In the genomic region with DNA sequence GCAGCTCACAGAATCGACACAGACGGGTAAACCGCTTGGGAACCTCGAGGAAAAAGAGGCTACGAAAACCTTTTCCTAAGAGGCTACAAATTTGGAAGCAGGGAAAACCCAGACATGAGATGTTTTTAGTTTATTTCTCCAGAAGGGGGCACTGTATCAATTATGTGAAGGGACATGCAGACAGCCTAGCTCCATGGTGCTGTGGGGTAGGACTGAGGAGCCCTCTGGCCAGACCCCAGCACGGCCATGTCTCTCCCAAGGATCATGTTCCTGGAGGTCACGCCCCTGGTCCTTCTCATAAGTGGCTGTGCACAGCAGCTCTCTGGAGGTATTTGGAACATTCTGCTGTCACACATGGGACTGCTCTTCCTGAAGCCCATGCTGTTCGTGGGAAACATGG, we compare ENCODE assay signal across 10 mouse cellular contexts. TPM values are rescaled to one million over a fixed set of nuclear protein-coding genes. Genes with fewer than 3 reads are reported as not detected.
DNase-seq lines count a peak whose midpoint lies in the region; ATAC-seq and TF ChIP-seq lines count a peak whose summit lies in the region.
"Had no signal": no experiment of that assay in that cellular context is flagged by ENCODE, and none has a peak within 500 bp of the region (broad histone marks: within the 10 kb centered on the region; RNA-seq: fewer than 3 reads in every experiment).

No protein-coding gene starts in this region.

- H3K4me3 ChIP-seq in heart, adult 2 months, result no peak overlapping the region
- H3K4me3 ChIP-seq in midbrain, embryonic 11.5 days (ENCODE audit: low read depth, low read length), result no peak overlapping the region
- H3K4me3 ChIP-seq: limb, embryonic 12.5 days; neural tube, embryonic 12.5 days had no signal

- no peak for TF ChIP-seq POLR2A in heart, adult 2 months (IDR thresholded peaks at IDR 0.05; ENCODE audit: insufficient read depth, low read depth, low read length)

- no peak for TF ChIP-seq EP300 in heart, adult 2 months (IDR thresholded peaks at IDR 0.05; ENCODE audit: insufficient read depth, low read depth, low read length)

- H3K9ac ChIP-seq in heart, adult 2 months (ENCODE audit: low read depth, low read length), result no peak overlapping the region
- no peak overlapping the region for H3K9ac ChIP-seq in midbrain, embryonic 11.5 days (ENCODE audit: low read length)
- H3K9ac ChIP-seq: limb, embryonic 12.5 days; neural tube, embryonic 12.5 days had no signal

- no peaks in the 10 kb centered on the region for H3K4me1 ChIP-seq in heart, adult 2 months (ENCODE audit: control insufficient read depth, insufficient read depth, low read length)
- peaks cover 6% of the 10 kb centered on the region for H3K4me1 ChIP-seq in midbrain, embryonic 11.5 days (ENCODE audit: control insufficient read depth, insufficient read depth, low read length)

- no peak for DNase-seq in heart, adult 2 months
- no peak for DNase-seq in heart, postnatal 4 days
- DNase-seq in 3T3-L1 (ENCODE audit: low read depth, low spot score), result peak; percentile 57
- peak; percentile 41 for DNase-seq in A20 (ENCODE audit: low read depth, low spot score)
- DNase-seq in spleen, adult 18-20 months, result no peak
- no peak for DNase-seq in midbrain, embryonic 11.5 days (ENCODE audit: low spot score, missing footprints)

- peak; percentile 58 for TF ChIP-seq CTCF in heart, adult 2 months (IDR thresholded peaks at IDR 0.05)

- intact Hi-C loops in heart, adult 2 months (cut with DNase I), result loop anchor here (2.0 kb wide), 3 partner anchors 46 to 114 kb away; a partner anchor contains a TSS

- 72% methylated on average over 8 of the region's 8 CpGs for WGBS in heart, adult 2 months
- 80% methylated on average over 8 of the region's 8 CpGs for WGBS in midbrain, embryonic 11.5 days

- H3K9me3 ChIP-seq in midbrain, embryonic 11.5 days (ENCODE audit: control insufficient read depth, low read length), result no peaks in the 10 kb centered on the region
- H3K9me3 ChIP-seq: limb, embryonic 12.5 days; neural tube, embryonic 12.5 days had no signal

- H3K36me3 ChIP-seq in heart, adult 2 months (ENCODE audit: control insufficient read depth, insufficient read depth, low read length), result no peaks in the 10 kb centered on the region
- H3K36me3 ChIP-seq in midbrain, embryonic 11.5 days (ENCODE audit: control insufficient read depth, insufficient read depth, low read length), result peaks cover 10% of the 10 kb centered on the region

- 0 out of 2 replicates have a peak, but pooled peaks have one; percentile 19 for ATAC-seq in erythroblast, adult 5-6 weeks (replicated peaks; ENCODE audit: low FRiP score, poor library complexity, severe bottlenecking)
- ATAC-seq in midbrain, embryonic 11.5 days (ENCODE audit: low FRiP score), result no peak

- no peak overlapping the region for H3K27ac ChIP-seq in heart, adult 2 months
- no peak overlapping the region for H3K27ac ChIP-seq in midbrain, embryonic 11.5 days (ENCODE audit: low read depth, low read length)
- H3K27ac ChIP-seq: limb, embryonic 12.5 days; macrophage; neural tube, embryonic 12.5 days had no signal

- H3K27me3 ChIP-seq in heart, adult 2 months (ENCODE audit: control insufficient read depth, insufficient read depth, low read length), result no peaks in the 10 kb centered on the region
- no peaks in the 10 kb centered on the region for H3K27me3 ChIP-seq in midbrain, embryonic 11.5 days (ENCODE audit: control insufficient read depth, insufficient read depth, low read length)
- H3K27me3 ChIP-seq: limb, embryonic 12.5 days; neural tube, embryonic 12.5 days had no signal

- H3K79me2 ChIP-seq in heart, adult 2 months (replicated peaks; ENCODE audit: control insufficient read depth, insufficient read depth, low read length), result no peaks in the 10 kb centered on the region

- H3K4me2 ChIP-seq in midbrain, embryonic 11.5 days, result no peak overlapping the region
- H3K4me2 ChIP-seq: limb, embryonic 12.5 days; neural tube, embryonic 12.5 days had no signal

RNA-seq across cellular contexts. Expression of a gene that starts 8.1 kb away (rescaled TPM):
- 10 to 100 TPM; 12.0 to 13.5 TPM for total RNA-seq in heart, adult 2 months (2021)
- 20.8 and 27.6 TPM in 2 replicates for polyA plus RNA-seq in heart, adult 2 months (2012; rRNA removed)
- total RNA-seq in heart, postnatal 4 days (2021), result 10 to 100 TPM; 11.7 to 13.4 TPM
- total RNA-seq in erythroblast, adult 5-6 weeks (2015; ENCODE audit: low replicate concordance), result 0.58 and 2.1 TPM in 2 replicates
- 0.84 TPM in 1 of 2 replicates, not detected in the other for total RNA-seq in erythroblast, adult 5-6 weeks (2017; ENCODE audit: low replicate concordance)
- 21.9 and 24.6 TPM in 2 replicates for polyA plus RNA-seq in midbrain, embryonic 11.5 days (2014; fragmentation: Nextera tagmentation; extraction: Ambion mirVana)

RNA-seq across cellular contexts. Expression of a gene that starts 15.4 kb away (rescaled TPM):
- total RNA-seq in heart, adult 2 months (2021), result 1 to 10 TPM; 4.5 to 4.8 TPM
- polyA plus RNA-seq in heart, adult 2 months (2012; rRNA removed), result 3.0 and 3.7 TPM in 2 replicates
- total RNA-seq in heart, postnatal 4 days (2021), result 10 to 100 TPM; 14.8 to 15.3 TPM
- 0.42 and 1.9 TPM in 2 replicates for total RNA-seq in erythroblast, adult 5-6 weeks (2015; ENCODE audit: low replicate concordance)
- total RNA-seq in erythroblast, adult 5-6 weeks (2017; ENCODE audit: low replicate concordance), result 0.85 and 0.98 TPM in 2 replicates
- polyA plus RNA-seq in midbrain, embryonic 11.5 days (2014; fragmentation: Nextera tagmentation; extraction: Ambion mirVana), result 21.5 and 22.9 TPM in 2 replicates

RNA-seq across cellular contexts. Expression of a gene that starts 27.9 kb away (rescaled TPM):
- total RNA-seq in heart, adult 2 months (2021), result 10 to 100 TPM; 69.9 to 93.5 TPM
- 50.4 and 56.2 TPM in 2 replicates for polyA plus RNA-seq in heart, adult 2 months (2012; rRNA removed)
- 10 to 100 TPM; 42.3 to 49.2 TPM for total RNA-seq in heart, postnatal 4 days (2021)
- total RNA-seq in erythroblast, adult 5-6 weeks (2015; ENCODE audit: low replicate concordance), result 0.77 and 2.3 TPM in 2 replicates
- total RNA-seq in erythroblast, adult 5-6 weeks (2017; ENCODE audit: low replicate concordance), result 2.7 and 4.2 TPM in 2 replicates
- polyA plus RNA-seq in midbrain, embryonic 11.5 days (2014; fragmentation: Nextera tagmentation; extraction: Ambion mirVana), result 2.0 and 2.6 TPM in 2 replicates

RNA-seq across cellular contexts. Expression of a gene that starts 46.8 kb away (rescaled TPM):
- total RNA-seq in heart, adult 2 months (2021), result 1 to 10 TPM; 4.3 to 5.6 TPM
- polyA plus RNA-seq in heart, adult 2 months (2012; rRNA removed), result 5.0 and 8.8 TPM in 2 replicates
- total RNA-seq in heart, postnatal 4 days (2021), result 10 to 100 TPM; 10.5 to 11.1 TPM
- 2.7 and 2.9 TPM in 2 replicates for total RNA-seq in erythroblast, adult 5-6 weeks (2015; ENCODE audit: low replicate concordance)
- 2.9 and 4.2 TPM in 2 replicates for total RNA-seq in erythroblast, adult 5-6 weeks (2017; ENCODE audit: low replicate concordance)
- 21.1 and 22.5 TPM in 2 replicates for polyA plus RNA-seq in midbrain, embryonic 11.5 days (2014; fragmentation: Nextera tagmentation; extraction: Ambion mirVana)

RNA-seq across cellular contexts. Expression of a gene that starts 47.2 kb away (rescaled TPM):
- total RNA-seq in heart, adult 2 months (2021), result 10 to 100 TPM; 71.0 to 84.3 TPM
- 55.9 and 66.9 TPM in 2 replicates for polyA plus RNA-seq in heart, adult 2 months (2012; rRNA removed)
- 10 to 100 TPM; 96.2 to 99.0 TPM for total RNA-seq in heart, postnatal 4 days (2021)
- total RNA-seq in erythroblast, adult 5-6 weeks (2015; ENCODE audit: low replicate concordance), result 17.1 and 26.3 TPM in 2 replicates
- total RNA-seq in erythroblast, adult 5-6 weeks (2017; ENCODE audit: low replicate concordance), result 39.4 and 50.2 TPM in 2 replicates
- polyA plus RNA-seq in midbrain, embryonic 11.5 days (2014; fragmentation: Nextera tagmentation; extraction: Ambion mirVana), result 79.3 and 86.8 TPM in 2 replicates

Comparison
In these comparisons a context has a peak if more than half of its experiments do, and no peak if none do; other contexts are left out.
1. DNase-seq: peak in 3T3-L1 (single experiment) and A20 (single experiment); none in heart, adult 2 months (0 of 2), heart, postnatal 4 days (single experiment), spleen, adult 18-20 months (0 of 2) and midbrain, embryonic 11.5 days (single experiment).
2. RNA of a gene that starts 8.1 kb away (total RNA-seq): 12.0 to 13.5 TPM in heart, adult 2 months and 11.7 to 13.4 TPM in heart, postnatal 4 days; 0.58 to 2.1 TPM in erythroblast, adult 5-6 weeks; every median in the first group is over 4 times any median in the second.
3. RNA of a gene that starts 27.9 kb away (total RNA-seq): 69.9 to 93.5 TPM in heart, adult 2 months and 42.3 to 49.2 TPM in heart, postnatal 4 days; 0.77 to 4.2 TPM in erythroblast, adult 5-6 weeks; every median in the first group is over 4 times any median in the second.